Mouse (Mus musculus): Measurements from ENCODE around the gene Leng8. TPM values are rescaled to one million over a fixed set of nuclear protein-coding genes. Genes with fewer than 3 reads are reported as not detected.
A peak's percentile ranks its signal among the peaks of the same experiment; 100 is the strongest.

Gene Leng8
- polyA plus RNA-seq, 1 experiment from 2014 or later = 121 TPM

DNA sequence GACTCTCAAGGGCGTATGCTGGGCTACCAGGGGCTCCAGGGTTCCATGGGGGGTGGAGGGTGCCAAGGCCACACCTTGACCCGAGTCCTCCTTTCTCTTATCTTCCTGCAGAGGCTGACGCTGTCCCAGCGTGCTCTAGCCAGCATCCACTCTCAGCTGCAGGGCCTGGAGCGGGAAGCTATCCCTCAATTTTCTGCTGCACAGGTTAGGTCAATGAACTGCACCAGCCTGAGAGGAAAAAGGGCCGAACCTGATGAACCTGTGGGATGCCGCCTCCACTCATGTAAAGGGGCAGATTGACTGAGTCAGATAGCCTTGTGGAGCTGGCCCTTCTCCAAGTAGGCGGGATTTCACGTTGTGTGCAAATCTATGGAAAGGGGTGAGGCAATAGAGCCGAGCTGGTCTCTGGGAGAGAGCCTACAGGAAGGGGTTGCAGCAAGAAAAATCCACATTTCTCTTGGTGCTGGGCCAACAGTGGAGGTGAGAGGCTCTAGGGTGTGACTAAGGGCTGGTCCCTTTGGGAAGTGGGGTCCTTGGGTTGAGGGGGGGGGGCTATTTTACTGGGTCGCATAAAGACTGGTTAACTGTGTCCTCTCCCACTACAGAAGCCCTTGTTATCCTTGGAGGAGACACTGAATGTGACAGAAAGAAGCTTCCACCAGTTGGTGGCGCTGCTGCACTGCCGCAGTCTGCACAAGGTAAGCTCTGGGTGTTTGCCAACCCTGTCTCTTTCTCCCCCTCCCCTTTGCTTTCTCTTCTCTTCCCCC lies 6.0 kb upstream of the Leng8 start:
- Histone ChIP-seq H3K9ac (replicated peaks) (0 out of 2 replicates have a peak overlapping the region, but pooled peaks have one; percentile 8), H3K9me3 (no peaks in the 10 kb centered on the region), H3K27me3 (no peaks in the 10 kb centered on the region), H3K36me3 (peaks cover 42% of the 10 kb centered on the region), H3K4me1 (peaks cover 15% of the 10 kb centered on the region; the same call in 1 of the 2 replicates), H3K27ac (replicated peaks) (peak overlapping the region; percentile 58), H3K4me3 (no peak overlapping the region), H3K4me2 (replicated peaks) (0 out of 2 replicates have a peak overlapping the region, but pooled peaks have one; percentile 1)
- peak; percentile 85 for ATAC-seq (ENCODE audit: low FRiP score, low read depth)
- 44% methylated on average over 13 of the region's 13 CpGs for WGBS

DNA sequence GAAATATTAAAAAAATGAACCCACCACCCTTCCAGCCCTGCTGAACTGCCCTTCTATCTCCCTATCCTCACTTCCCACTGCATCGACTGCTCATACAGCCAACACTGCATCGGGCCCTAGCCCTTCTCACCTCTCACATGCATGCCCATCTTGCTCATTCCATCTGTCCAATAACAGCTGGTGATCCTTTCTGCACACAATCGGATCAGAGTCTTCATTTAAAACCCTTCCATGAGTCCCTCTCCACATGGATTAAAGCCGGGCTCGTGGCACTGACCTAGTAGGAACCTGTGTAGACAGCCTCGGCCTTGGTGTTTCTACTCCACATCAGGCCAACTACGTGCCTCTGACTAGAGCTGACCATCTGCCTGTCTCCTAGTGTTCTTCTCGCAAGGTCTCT lies 4.9 kb upstream of the Leng8 start:
- ATAC-seq (ENCODE audit: low FRiP score, low read depth) = no peak
- Histone ChIP-seq H3K27me3 (no peaks in the 10 kb centered on the region), H3K4me3 (no peak overlapping the region), H3K4me1 (peaks cover 13% of the 10 kb centered on the region), H3K9ac (replicated peaks) (no peak overlapping the region), H3K4me2 (replicated peaks) (no peak overlapping the region), H3K36me3 (peaks cover 31% of the 10 kb centered on the region), H3K9me3 (no peaks in the 10 kb centered on the region), H3K27ac (replicated peaks) (no peak overlapping the region)
- 88% methylated on average over 8 of the region's 8 CpGs for WGBS

DNA sequence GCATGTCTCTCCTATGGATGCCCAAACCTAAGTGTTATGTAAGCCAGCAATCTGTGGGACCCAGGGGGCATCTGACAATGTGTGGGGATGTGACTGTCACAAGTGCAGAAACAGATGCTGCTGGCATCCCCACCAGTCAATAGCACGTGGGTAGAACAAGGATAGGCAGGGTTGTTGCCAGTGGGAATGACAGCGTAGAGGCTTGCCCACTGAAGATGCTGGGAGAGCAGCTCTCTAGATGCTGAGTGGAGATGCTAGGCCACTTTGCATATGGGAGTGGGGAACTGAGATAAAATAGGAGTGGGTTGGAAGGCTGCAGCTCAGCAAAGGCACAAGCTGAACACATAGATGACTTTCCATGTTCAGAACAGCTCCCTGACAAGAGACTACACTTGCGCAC lies 4.3 kb upstream of the Leng8 start:
- no peak overlapping the region for H3K4me2 ChIP-seq (replicated peaks)
- no peaks in the 10 kb centered on the region for H3K9me3 ChIP-seq
- H3K4me3 ChIP-seq = no peak overlapping the region
- 94% methylated on average over 3 of the region's 3 CpGs for WGBS
- peak overlapping the region; percentile 8; the same call in 1 of the 2 replicates for H3K9ac ChIP-seq (replicated peaks)
- no peak for ATAC-seq (ENCODE audit: low FRiP score, low read depth)
- no peak overlapping the region for H3K27ac ChIP-seq (replicated peaks)
- H3K27me3 ChIP-seq = no peaks in the 10 kb centered on the region
- H3K36me3 ChIP-seq = peaks cover 25% of the 10 kb centered on the region
- H3K4me1 ChIP-seq = peaks cover 14% of the 10 kb centered on the region

DNA sequence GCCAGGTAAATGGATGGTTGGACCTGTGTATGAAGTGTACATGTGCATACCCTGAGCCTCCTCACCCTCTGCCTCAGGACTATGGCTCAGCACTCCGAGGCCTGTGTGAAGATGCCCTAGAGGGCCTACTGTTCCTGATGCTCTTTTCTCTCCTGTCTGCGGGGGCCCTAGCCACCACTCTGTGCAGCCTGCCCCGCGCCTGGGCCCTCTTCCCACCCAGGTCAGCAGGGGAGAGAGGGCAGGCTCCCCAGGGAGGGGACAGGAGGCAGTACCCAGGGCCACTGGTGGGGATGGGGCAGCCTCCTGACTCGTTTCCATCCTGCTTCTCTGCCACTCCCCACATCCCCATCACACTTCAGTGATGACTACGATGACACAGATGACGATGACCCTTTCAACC lies 3.8 kb upstream of the Leng8 start:
- Histone ChIP-seq H3K9me3 (no peaks in the 10 kb centered on the region), H3K4me1 (peaks cover 18% of the 10 kb centered on the region), H3K4me2 (replicated peaks) (no peak overlapping the region), H3K4me3 (no peak overlapping the region), H3K27ac (replicated peaks) (no peak overlapping the region), H3K36me3 (peaks cover 21% of the 10 kb centered on the region), H3K27me3 (no peaks in the 10 kb centered on the region), H3K9ac (replicated peaks) (peak overlapping the region; percentile 8; the same call in 1 of the 2 replicates)
- 74% methylated on average over 7 of the region's 7 CpGs for WGBS
- ATAC-seq (ENCODE audit: low FRiP score, low read depth) = no peak

DNA sequence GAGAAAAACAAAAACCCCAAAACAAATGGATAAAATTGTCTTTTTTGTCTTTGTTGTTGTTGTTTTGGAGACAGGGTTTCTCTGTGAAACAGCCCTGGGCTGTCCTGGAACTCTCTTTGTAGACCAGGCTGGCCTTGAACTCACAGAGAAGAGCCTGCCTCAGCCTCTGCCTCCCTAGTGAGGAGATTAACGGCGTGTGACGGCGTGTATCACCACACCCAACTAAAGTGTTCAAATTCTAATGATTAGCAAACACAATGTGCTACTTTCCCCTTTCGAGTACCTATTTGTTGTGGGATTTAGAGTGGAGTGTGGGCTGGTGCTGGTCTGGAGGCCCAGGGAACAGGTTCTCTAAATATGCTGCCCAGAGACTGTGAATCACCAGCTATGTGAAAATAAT lies 1.9 kb upstream of the Leng8 start:
- Histone ChIP-seq H3K27ac (replicated peaks) (no peak overlapping the region), H3K4me2 (replicated peaks) (no peak overlapping the region), H3K27me3 (no peaks in the 10 kb centered on the region), H3K9ac (replicated peaks) (no peak overlapping the region), H3K4me1 (peaks cover 26% of the 10 kb centered on the region), H3K4me3 (no peak overlapping the region), H3K9me3 (no peaks in the 10 kb centered on the region), H3K36me3 (peaks cover 35% of the 10 kb centered on the region)
- ATAC-seq (ENCODE audit: low FRiP score, low read depth) = no peak
- 79% methylated on average over 5 of the region's 5 CpGs for WGBS

GRCm38 (mm10) chr7:4136404-4136770 lies 452 bp upstream of the Leng8 start:
- H3K4me3 ChIP-seq = peak overlapping the region; percentile 69
- peak overlapping the region; percentile 91 for H3K27ac ChIP-seq (replicated peaks)
- peaks cover 16% of the 10 kb centered on the region for H3K4me1 ChIP-seq
- H3K4me2 ChIP-seq (replicated peaks) = peak overlapping the region; percentile 82
- no peaks in the 10 kb centered on the region for H3K9me3 ChIP-seq
- no peaks in the 10 kb centered on the region for H3K27me3 ChIP-seq
- WGBS = under 1% methylated on average over 16 of the region's 16 CpGs
- peak; percentile 13; the same call in 1 of the 2 replicates for ATAC-seq (ENCODE audit: low FRiP score, low read depth)
- H3K9ac ChIP-seq (replicated peaks) = peak overlapping the region; percentile 64
- H3K36me3 ChIP-seq = peaks cover 49% of the 10 kb centered on the region

DNA sequence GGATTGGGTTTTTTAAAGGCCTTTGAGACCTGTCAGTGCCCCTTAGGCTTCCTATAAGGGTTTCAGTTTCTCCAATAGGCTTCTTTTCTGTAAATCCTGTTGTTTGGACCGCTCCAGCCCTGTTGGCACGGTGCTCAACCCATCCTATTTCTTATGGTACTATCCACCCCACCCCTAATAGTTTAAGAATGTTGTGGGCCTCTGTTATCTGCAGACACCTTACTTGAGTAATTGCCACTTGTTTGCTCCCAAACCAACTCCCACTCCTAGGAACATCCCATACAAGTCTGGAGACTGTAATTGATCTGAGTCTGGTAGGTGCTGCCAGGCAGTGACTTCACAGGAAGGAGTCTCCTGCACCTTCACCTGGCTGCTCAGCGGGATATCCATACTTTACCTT lies 907 bp downstream of the Leng8 start:
- ATAC-seq (ENCODE audit: low FRiP score, low read depth) = no peak
- H3K27me3 ChIP-seq = no peaks in the 10 kb centered on the region
- peaks cover 13% of the 10 kb centered on the region for H3K4me1 ChIP-seq
- H3K9ac ChIP-seq (replicated peaks) = peak overlapping the region; percentile 70
- WGBS = 55% methylated on average over 3 of the region's 3 CpGs
- peak overlapping the region; percentile 82 for H3K4me2 ChIP-seq (replicated peaks)
- H3K27ac ChIP-seq (replicated peaks) = peak overlapping the region; percentile 91
- peak overlapping the region; percentile 69 for H3K4me3 ChIP-seq
- H3K9me3 ChIP-seq = no peaks in the 10 kb centered on the region
- peaks cover 56% of the 10 kb centered on the region for H3K36me3 ChIP-seq

GRCm38 (mm10) chr7:4138181-4138580 lies 1.3 kb downstream of the Leng8 start:
- Histone ChIP-seq H3K4me2 (replicated peaks) (peak overlapping the region; percentile 82), H3K36me3 (peaks cover 56% of the 10 kb centered on the region), H3K27me3 (no peaks in the 10 kb centered on the region), H3K4me3 (peak overlapping the region; percentile 69), H3K27ac (replicated peaks) (no peak overlapping the region), H3K9me3 (no peaks in the 10 kb centered on the region), H3K9ac (replicated peaks) (peak overlapping the region; percentile 70), H3K4me1 (peaks cover 13% of the 10 kb centered on the region)
- ATAC-seq (ENCODE audit: low FRiP score, low read depth) = no peak
- 92% methylated on average over 2 of the region's 2 CpGs for WGBS

DNA sequence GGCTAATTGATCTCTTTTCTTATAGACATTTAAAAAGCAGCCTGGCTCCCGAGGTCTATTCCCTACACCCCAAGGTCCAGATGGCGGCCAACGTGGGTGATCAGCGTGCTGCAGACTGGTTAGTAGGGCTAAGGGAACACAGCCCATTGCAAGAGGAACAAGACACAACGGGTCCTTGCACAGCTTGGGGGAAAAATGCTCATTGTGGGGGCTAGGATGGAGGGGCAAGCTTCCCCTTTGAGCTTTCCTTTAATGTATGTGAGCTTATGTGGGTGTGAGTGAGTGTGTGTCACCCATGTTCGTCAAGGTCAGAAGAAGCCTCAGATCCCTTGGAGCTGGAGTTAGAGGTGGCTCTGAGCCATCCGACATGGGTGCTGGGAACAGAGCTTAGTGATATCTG lies 1.8 kb downstream of the Leng8 start:
- Histone ChIP-seq H3K9me3 (no peaks in the 10 kb centered on the region), H3K9ac (replicated peaks) (no peak overlapping the region; the same call in 1 of the 2 replicates), H3K27me3 (no peaks in the 10 kb centered on the region), H3K4me2 (replicated peaks) (no peak overlapping the region), H3K4me3 (no peak overlapping the region), H3K4me1 (peaks cover 13% of the 10 kb centered on the region), H3K27ac (replicated peaks) (no peak overlapping the region), H3K36me3 (peaks cover 56% of the 10 kb centered on the region)
- ATAC-seq (ENCODE audit: low FRiP score, low read depth) = no peak
- WGBS = 95% methylated on average over 7 of the region's 7 CpGs

GRCm38 (mm10) chr7:4139391-4139790 lies 2.6 kb downstream of the Leng8 start:
- H3K36me3 ChIP-seq = peaks cover 60% of the 10 kb centered on the region
- H3K27ac ChIP-seq (replicated peaks) = no peak overlapping the region
- no peaks in the 10 kb centered on the region for H3K27me3 ChIP-seq
- 0 out of 2 replicates have a peak overlapping the region, but pooled peaks have one; percentile 11 for H3K9ac ChIP-seq (replicated peaks)
- no peak for ATAC-seq (ENCODE audit: low FRiP score, low read depth)
- no peaks in the 10 kb centered on the region for H3K9me3 ChIP-seq
- 91% methylated on average over 5 of the region's 5 CpGs for WGBS
- H3K4me1 ChIP-seq = peaks cover 13% of the 10 kb centered on the region
- no peak overlapping the region for H3K4me2 ChIP-seq (replicated peaks)
- no peak overlapping the region for H3K4me3 ChIP-seq

DNA sequence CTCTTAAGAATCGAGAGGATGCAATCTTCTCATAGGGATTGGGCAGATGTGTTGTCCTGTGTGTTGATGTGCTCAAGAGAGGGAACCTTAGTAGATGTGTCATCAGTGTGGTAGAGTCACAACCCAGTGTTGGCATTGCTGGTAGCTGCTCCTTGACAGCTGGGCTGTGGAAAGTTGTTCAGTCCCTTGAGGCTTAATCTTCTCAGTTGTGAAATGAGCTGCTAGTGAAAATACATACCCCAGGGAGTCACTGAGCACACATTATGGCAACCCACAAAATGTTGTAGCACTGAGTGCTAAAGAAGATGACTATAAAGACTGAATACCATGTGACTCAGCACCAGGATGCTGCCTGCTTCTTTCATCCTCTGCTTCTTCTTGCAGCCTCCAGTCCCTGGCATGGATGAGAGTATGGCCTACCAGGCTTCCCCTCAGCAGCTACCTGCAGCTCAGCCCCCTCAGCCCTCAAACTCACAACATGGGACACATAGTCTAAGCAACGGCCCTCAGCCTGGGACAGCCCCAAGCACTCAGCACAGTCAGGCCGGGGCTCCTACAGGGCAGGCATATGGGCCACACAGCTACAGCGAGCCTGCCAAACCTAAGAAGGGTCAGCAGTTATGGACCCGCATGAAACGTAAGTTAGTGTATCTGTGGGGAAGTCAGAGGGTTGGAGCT lies 4.9 kb downstream of the Leng8 start:
- Histone ChIP-seq H3K36me3 (peaks cover 84% of the 10 kb centered on the region), H3K9me3 (no peaks in the 10 kb centered on the region), H3K4me3 (no peak overlapping the region), H3K4me2 (replicated peaks) (no peak overlapping the region), H3K4me1 (peaks cover 13% of the 10 kb centered on the region), H3K27ac (replicated peaks) (no peak overlapping the region), H3K9ac (replicated peaks) (no peak overlapping the region), H3K27me3 (no peaks in the 10 kb centered on the region)
- WGBS = 89% methylated on average over 6 of the region's 6 CpGs
- ATAC-seq (ENCODE audit: low FRiP score, low read depth) = no peak

DNA sequence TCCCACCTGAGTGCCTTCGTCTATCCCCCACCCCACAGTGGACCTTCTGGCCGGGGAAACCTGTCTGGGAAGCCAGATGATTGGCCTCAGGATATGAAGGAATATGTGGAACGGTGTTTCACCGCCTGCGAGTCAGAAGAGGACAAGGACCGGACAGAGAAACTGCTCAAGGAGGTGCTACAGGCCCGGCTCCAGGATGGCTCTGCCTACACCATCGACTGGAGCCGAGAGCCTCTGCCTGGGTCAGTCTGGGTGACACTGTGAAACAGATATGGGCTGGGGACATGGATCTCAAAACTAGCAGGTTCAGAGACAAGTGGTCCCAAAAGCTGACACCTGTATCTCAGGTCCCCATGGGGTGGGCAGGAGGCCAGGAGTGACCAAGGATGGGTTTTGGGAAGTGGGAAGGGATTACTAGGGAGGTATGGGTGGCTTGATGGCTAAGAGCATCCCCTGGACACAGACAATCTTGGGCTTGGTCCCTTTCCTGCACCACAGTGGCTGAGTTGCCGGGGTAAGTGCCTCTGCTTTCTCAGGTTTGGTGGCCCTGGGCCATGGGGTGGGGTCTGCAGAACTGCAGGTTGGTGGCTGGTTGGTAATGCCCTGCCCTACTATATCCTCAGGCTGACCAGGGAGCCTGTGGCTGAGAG lies 6.1 kb downstream of the Leng8 start:
- Histone ChIP-seq H3K4me3 (no peak overlapping the region), H3K36me3 (peaks cover 95% of the 10 kb centered on the region), H3K9ac (replicated peaks) (no peak overlapping the region), H3K27ac (replicated peaks) (no peak overlapping the region), H3K27me3 (no peaks in the 10 kb centered on the region), H3K9me3 (no peaks in the 10 kb centered on the region), H3K4me1 (peaks cover 9% of the 10 kb centered on the region), H3K4me2 (replicated peaks) (no peak overlapping the region)
- no peak for ATAC-seq (ENCODE audit: low FRiP score, low read depth)
- WGBS = 96% methylated on average over 10 of the region's 10 CpGs

Measured in midbrain, embryonic 12.5 days (tissue).